Mouse (Mus musculus): ENCODE results near the gene Slc39a13. TPM values are rescaled to one million over a fixed set of nuclear protein-coding genes. Genes with fewer than 3 reads are reported as not detected.

Slc39a13 gene
- polyA plus RNA-seq, 1 experiment from 2014 or later: 45.5 TPM

- Histone ChIP-seq H3K27ac (no peak overlapping the region), H3K4me1 (no peaks in the 10 kb centered on the region), H3K36me3 (no peaks in the 10 kb centered on the region), H3K9ac (no peak overlapping the region), H3K4me2 (no peak overlapping the region), H3K9me3 (no peaks in the 10 kb centered on the region), H3K27me3 (replicated peaks) (no peaks in the 10 kb centered on the region), H3K4me3 (replicated peaks) (no peak overlapping the region)
- ATAC-seq (ENCODE audit: insufficient read depth, low FRiP score, low read depth): no peak
- WGBS: 72% methylated on average over 9 of the region's 9 CpGs
These were observed 16.4 kb upstream of the Slc39a13 start for GRCm38 (mm10) chr2:91086392-91087237.

GRCm38 (mm10) chr2:91085494-91086391, 15.5 kb upstream of the Slc39a13 start:
- no peaks in the 10 kb centered on the region for H3K27me3 ChIP-seq (replicated peaks)
- 87% methylated on average over 14 of the region's 14 CpGs for WGBS
- H3K27ac ChIP-seq: no peak overlapping the region
- no peaks in the 10 kb centered on the region for H3K4me1 ChIP-seq
- no peaks in the 10 kb centered on the region for H3K9me3 ChIP-seq
- ATAC-seq (ENCODE audit: insufficient read depth, low FRiP score, low read depth): no peak
- no peaks in the 10 kb centered on the region for H3K36me3 ChIP-seq
- no peak overlapping the region for H3K9ac ChIP-seq
- no peak overlapping the region for H3K4me3 ChIP-seq (replicated peaks)
- H3K4me2 ChIP-seq: no peak overlapping the region

DNA sequence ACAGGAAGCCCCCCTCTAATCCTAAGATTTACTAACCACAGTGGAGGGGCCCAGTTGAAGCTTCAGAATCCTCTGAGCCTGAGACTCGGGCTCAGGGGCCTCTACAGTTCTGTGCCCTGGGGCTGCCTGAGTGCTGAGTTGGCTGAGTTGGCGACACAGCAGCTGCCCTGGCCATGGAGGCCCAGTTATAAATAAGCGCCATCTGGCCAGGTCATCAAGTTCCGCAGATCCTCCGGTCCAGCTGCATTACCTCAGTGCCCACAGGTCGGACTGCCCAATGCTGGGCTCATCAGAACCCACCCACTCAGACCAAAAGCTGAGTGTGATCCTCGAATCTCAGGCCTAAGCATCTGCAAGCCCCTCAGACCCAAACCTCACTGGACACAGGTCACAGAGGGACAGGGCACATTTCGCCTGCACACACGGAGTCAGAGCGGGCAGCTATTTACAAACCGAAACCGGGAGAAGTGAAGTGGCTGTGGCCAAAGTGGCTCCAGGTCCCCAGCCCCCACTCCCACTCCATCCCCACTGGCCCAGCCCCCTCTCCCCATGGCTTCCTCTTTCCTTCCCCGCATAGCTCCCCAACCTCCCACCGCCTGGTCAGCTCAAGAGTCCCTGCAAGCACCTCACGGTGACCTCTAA, 14.1 kb upstream of the Slc39a13 start:
- no peaks in the 10 kb centered on the region for H3K4me1 ChIP-seq
- no peak overlapping the region for H3K9ac ChIP-seq
- H3K9me3 ChIP-seq: no peaks in the 10 kb centered on the region
- 80% methylated on average over 15 of the region's 15 CpGs for WGBS
- H3K36me3 ChIP-seq: no peaks in the 10 kb centered on the region
- no peak overlapping the region for H3K27ac ChIP-seq
- H3K4me2 ChIP-seq: no peak overlapping the region
- H3K4me3 ChIP-seq (replicated peaks): no peak overlapping the region
- no peaks in the 10 kb centered on the region for H3K27me3 ChIP-seq (replicated peaks)
- no peak for ATAC-seq (ENCODE audit: insufficient read depth, low FRiP score, low read depth)

- Histone ChIP-seq H3K4me3 (replicated peaks) (no peak overlapping the region), H3K27ac (no peak overlapping the region), H3K27me3 (replicated peaks) (no peaks in the 10 kb centered on the region), H3K4me2 (no peak overlapping the region), H3K4me1 (peaks cover 4% of the 10 kb centered on the region; the same call in 1 of the 2 replicates), H3K9ac (no peak overlapping the region), H3K36me3 (no peaks in the 10 kb centered on the region), H3K9me3 (no peaks in the 10 kb centered on the region)
- WGBS: 39% methylated on average over 1 of the region's 1 CpGs
- ATAC-seq (ENCODE audit: insufficient read depth, low FRiP score, low read depth): no peak
These were observed 13.2 kb upstream of the Slc39a13 start for GRCm38 (mm10) chr2:91083366-91083940.

DNA sequence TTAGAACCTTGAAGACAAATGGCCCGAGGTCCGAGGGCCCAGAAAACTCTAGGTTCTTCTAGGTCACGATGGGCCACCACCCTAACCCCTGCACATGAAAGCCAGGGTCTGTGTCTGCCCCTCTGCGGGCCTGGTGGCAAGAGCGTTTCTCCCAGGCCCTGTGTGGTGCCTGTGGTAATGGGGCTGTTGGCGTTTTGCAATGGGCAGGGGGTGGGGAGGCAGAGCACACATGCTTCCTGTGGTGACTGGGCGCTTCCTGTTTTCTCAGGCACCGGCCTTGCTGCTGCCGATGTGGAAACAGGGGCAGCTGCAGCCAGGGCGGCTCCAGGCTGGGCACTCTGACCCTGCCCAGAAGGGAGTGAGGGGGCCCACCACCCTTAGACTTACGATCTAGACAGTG, 12.6 kb upstream of the Slc39a13 start:
- Histone ChIP-seq H3K27me3 (replicated peaks) (no peaks in the 10 kb centered on the region), H3K4me3 (replicated peaks) (no peak overlapping the region), H3K4me2 (no peak overlapping the region), H3K4me1 (peaks cover 4% of the 10 kb centered on the region; the same call in 1 of the 2 replicates), H3K27ac (peak overlapping the region; percentile 54), H3K9ac (no peak overlapping the region), H3K9me3 (no peaks in the 10 kb centered on the region), H3K36me3 (no peaks in the 10 kb centered on the region)
- ATAC-seq (ENCODE audit: insufficient read depth, low FRiP score, low read depth): no peak; the same call in 1 of the 2 replicates
- 68% methylated on average over 11 of the region's 11 CpGs for WGBS

DNA sequence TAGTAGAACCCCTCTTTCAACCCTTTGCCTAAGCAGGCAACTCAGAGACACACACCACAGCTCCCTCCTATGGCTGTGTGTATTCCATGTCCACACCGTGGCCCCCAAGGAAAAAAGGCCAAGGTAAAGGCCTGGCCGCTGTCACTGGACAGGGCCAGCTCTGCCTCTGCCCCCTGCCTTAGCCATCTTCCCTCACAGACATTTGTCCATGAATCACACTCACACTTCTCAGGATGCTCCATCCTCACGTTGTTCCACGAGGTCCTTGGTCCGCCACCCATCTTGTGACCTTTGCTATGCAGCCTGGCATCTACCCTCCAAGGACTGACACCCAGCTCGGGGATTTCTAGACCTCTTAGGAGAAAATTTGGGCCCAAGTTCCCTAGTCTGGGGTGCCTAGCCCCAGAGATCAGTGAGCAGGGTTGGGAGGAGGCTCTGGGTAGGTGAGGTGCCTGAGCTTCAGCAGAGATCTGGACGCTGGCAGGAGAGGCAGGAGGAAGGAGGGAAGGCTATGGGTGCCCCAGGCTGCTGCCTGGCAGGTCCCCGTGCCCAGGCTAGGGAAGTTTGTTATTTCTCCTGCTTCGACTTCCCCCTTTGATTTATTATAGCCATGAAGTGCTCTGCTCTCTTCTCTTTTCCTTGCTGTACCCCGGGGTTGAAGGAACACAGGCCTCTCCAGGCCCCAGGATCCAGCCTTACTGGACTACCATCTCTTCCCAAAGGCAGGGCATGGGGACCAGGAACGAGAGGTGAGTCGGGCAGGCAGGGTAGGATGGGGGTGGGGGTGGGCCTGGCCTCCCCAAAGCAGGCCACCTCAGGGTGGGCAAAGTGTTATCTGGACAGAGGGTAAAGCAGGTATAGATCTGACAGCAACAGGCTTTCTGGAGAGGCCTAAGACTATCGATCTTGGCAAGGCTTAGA, 11.8 kb upstream of the Slc39a13 start, which contains the start of gene Spi1:
TSS of gene Spi1 (plus strand) at position 616 of the 921 bp plus-strand sequence.
- WGBS: 74% methylated on average over 13 of the region's 13 CpGs
- H3K9me3 ChIP-seq: no peaks in the 10 kb centered on the region
- H3K27me3 ChIP-seq (replicated peaks): no peaks in the 10 kb centered on the region
- ATAC-seq (ENCODE audit: insufficient read depth, low FRiP score, low read depth): no peak
- H3K4me2 ChIP-seq: no peak within 1 kb of the TSS
- H3K27ac ChIP-seq: peak within 1 kb of the TSS; percentile 54
- H3K4me3 ChIP-seq (replicated peaks): no peak within 1 kb of the TSS
- no peaks in the 10 kb centered on the region for H3K36me3 ChIP-seq
- H3K9ac ChIP-seq: no peak within 1 kb of the TSS
- H3K4me1 ChIP-seq: peaks cover 4% of the 10 kb centered on the region; the same call in 1 of the 2 replicates

GRCm38 (mm10) chr2:91080784-91081513, 10.7 kb upstream of the Slc39a13 start:
- Histone ChIP-seq H3K36me3 (no peaks in the 10 kb centered on the region), H3K4me1 (peaks cover 4% of the 10 kb centered on the region; the same call in 1 of the 2 replicates), H3K27ac (no peak overlapping the region), H3K27me3 (replicated peaks) (no peaks in the 10 kb centered on the region), H3K9me3 (no peaks in the 10 kb centered on the region), H3K4me3 (replicated peaks) (no peak overlapping the region), H3K9ac (no peak overlapping the region), H3K4me2 (no peak overlapping the region)
- WGBS: 73% methylated on average over 8 of the region's 8 CpGs
- ATAC-seq (ENCODE audit: insufficient read depth, low FRiP score, low read depth): no peak

DNA sequence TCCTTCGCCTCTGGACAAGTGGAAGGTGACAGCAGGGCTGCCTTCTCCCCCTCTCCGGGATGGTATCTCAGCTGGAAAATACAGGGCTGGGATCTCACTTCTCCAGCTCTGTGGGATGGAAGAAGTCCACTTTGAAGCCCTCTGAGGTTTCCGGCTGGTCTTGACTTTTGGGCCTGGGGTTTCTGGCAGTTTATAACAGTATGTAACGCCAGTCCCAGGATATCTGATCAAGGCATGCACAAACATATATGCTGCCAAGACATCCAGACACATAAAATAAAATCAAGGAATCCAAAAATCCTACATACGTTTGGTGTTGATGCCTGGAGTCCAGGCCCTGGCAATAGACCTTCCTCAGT, 8.8 kb upstream of the Slc39a13 start:
- peak overlapping the region; percentile 50 for H3K4me3 ChIP-seq (replicated peaks)
- WGBS: 24% methylated on average over 5 of the region's 5 CpGs
- H3K4me2 ChIP-seq: peak overlapping the region; percentile 92
- no peak overlapping the region for H3K27ac ChIP-seq
- H3K9ac ChIP-seq: peak overlapping the region; percentile 31
- H3K4me1 ChIP-seq: peaks cover 4% of the 10 kb centered on the region; the same call in 1 of the 2 replicates
- no peak for ATAC-seq (ENCODE audit: insufficient read depth, low FRiP score, low read depth)
- H3K36me3 ChIP-seq: no peaks in the 10 kb centered on the region
- H3K27me3 ChIP-seq (replicated peaks): no peaks in the 10 kb centered on the region
- H3K9me3 ChIP-seq: no peaks in the 10 kb centered on the region

DNA sequence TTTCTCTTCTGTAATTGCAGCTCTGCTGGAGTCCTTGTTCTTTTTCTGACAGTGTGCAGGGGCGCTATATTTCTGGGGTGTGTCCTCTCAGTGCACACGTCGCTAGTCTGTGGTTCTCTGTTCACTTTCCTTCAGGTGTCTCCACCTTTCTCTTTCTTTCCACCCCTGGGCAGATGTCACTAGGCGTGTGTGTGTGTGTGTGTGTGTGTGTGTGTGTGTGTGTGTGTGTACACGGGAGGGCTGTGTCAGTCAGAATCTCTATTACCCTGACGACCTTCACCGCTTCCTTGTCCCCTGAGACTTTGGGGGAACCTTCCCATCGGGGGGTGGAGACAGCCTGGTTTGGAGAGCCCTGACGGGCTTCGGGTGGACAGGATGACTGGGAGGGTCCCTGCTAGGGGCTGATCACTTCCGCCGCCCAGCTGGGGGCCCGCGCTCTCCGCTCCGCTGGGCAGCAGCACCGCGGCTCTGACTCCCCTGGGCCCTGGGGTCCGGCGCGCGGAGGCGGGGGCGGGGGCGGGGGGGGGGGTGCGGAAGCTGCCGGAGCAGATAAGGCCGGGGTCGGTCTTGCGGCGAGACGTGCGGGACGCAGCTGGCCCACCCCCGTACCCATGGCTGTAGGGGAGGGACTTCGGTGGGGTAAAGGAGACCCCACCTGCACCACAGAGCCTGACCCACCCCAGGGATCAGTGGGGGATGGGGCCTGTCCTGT, 8.3 kb upstream of the Slc39a13 start:
- peak overlapping the region; percentile 50 for H3K4me3 ChIP-seq (replicated peaks)
- peak overlapping the region; percentile 31 for H3K9ac ChIP-seq
- H3K4me2 ChIP-seq: peak overlapping the region; percentile 92
- H3K4me1 ChIP-seq: peaks cover 4% of the 10 kb centered on the region; the same call in 1 of the 2 replicates
- under 1% methylated on average over 20 of the region's 36 CpGs for WGBS
- no peaks in the 10 kb centered on the region for H3K9me3 ChIP-seq
- ATAC-seq (ENCODE audit: insufficient read depth, low FRiP score, low read depth): peak; percentile 73
- no peak overlapping the region for H3K27ac ChIP-seq
- H3K27me3 ChIP-seq (replicated peaks): no peaks in the 10 kb centered on the region
- no peaks in the 10 kb centered on the region for H3K36me3 ChIP-seq

DNA sequence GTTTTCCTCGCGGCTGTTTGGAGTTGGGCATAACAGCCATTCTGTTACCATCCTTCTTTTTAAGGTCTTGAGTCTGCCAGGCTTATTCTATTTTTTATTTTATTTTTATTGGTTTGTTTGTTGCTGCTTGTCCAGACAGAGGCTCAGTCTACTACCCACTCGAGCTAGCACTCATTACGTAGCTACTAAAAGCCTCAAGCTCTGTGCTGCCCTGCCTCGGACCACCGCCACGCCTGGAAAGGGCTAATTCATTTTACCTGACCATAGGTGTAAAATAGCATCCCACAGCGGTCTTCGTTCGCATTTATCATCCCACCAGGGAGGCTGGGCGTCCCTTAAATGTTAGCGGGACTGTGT, 7.7 kb upstream of the Slc39a13 start:
- Histone ChIP-seq H3K4me1 (peaks cover 4% of the 10 kb centered on the region; the same call in 1 of the 2 replicates), H3K4me2 (peak overlapping the region; percentile 92), H3K27me3 (replicated peaks) (no peaks in the 10 kb centered on the region), H3K4me3 (replicated peaks) (peak overlapping the region; percentile 50), H3K9ac (no peak overlapping the region), H3K36me3 (no peaks in the 10 kb centered on the region), H3K27ac (no peak overlapping the region), H3K9me3 (no peaks in the 10 kb centered on the region)
- no peak for ATAC-seq (ENCODE audit: insufficient read depth, low FRiP score, low read depth)
- 14% methylated on average over 12 of the region's 12 CpGs for WGBS
